Mouse (Mus musculus): Measurements from ENCODE around the gene Aqp6. TPM values are rescaled to one million over a fixed set of nuclear protein-coding genes. Genes with fewer than 3 reads are reported as not detected.

The Aqp6 gene
- 7.6 TPM for polyA plus RNA-seq (2014; fragmentation: Illumina TruSeq; extraction: RNeasy Lipid Tissue Mini Kit (QIAGEN cat#74804); ENCODE audit: low read depth, low replicate concordance)

DNA sequence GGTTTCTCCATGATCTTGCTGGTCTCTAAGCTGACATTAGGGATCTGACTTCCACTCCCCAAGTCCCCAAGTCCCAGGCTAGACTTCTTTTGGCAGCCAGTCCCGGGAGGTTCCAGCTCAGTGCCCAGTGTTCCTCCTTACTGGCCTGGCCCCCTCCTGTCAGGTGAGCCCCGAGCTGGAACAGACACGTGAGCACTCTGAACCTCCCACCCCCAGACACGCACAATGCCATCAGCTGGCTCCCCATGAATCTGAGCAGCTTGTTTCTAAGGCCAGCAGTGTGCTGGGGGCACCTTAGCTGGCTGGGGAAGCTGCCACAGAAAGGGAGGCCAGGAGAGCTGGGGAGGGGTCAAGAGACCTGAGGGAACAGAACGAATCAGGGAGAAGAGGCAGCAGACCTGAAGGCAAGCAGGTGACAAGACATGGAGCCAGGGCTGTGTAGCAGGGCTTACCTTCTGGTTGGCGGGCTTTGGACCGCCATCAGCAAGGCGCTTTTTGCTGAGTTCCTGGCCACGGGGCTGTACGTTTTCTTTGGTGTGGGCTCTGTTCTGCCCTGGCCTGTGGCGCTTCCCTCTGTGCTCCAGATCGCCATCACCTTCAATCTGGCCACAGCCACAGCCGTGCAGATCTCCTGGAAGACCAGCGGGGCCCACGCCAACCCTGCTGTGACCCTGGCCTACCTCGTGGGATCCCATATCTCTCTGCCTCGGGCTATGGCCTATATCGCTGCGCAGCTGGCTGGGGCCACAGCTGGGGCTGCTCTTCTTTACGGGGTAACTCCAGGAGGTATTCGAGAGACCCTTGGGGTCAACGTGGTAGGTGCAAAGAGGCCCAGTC is at the start of gene Aqp6:
Gene Aqp6, plus strand, starts transcription at position 415 of the 837 bp plus-strand sequence.

DNA sequence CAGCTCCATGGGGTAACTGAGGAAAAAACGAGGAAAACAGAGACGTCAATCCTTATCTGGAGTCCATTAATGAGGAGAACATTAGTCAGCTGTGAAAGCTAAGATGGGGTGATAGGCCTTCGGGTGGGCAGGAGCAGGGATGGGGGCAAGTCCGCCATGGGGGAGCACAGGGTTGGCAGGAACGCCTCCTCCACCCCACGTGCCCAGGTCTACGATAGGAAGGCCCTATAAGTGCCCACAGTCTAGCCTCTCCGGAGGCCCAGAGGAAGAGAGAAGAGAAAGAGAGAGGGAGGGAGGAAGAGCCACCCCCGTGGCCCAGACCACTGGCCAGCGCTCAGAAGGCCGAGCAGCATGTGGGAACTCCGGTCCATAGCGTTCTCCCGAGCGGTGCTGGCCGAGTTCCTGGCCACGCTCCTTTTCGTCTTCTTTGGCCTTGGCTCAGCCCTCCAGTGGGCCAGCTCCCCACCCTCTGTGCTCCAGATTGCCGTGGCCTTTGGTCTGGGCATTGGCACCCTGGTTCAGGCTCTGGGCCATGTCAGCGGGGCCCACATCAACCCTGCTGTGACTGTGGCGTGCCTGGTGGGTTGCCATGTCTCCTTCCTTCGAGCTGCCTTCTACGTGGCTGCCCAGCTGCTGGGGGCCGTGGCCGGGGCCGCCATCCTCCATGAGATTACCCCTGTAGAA is 22.3 kb upstream of the Aqp6 start, which contains the start of gene Aqp2:
Gene Aqp2, plus strand, starts transcription at position 254 of the 684 bp plus-strand sequence.

DNA sequence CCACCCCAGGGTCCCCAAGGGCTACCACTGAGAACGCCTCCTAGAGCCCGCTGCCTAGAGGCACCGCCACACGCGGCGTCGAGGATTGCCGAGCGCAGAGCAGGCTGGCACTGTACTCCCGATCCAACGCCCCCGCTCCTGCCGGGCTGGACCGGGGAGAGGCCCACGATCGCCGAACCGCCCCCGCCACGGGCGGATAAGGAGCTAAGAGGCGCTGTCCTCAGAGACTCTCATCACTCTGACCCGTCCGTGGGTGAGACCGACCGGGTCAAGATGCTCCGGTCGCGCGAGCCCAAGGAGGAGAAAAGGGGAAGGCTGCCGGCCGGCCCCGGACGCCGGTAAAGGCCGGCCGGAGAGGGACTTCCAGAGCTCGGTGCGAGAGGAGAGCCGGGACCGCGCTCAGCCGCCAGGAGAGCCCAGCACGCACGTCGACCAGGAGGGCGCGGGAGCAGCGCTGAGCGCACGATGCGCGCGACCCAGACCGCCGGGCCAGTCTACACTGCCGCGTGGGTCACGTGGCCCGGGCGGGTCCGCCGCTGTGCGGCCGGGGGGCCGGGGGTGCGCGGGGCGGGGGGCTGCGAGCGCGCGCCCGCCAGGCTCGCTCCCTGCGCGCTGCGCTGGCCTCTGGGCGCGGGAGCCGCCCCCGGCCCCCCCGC is 10.6 kb upstream of the Aqp6 start, which contains the start of gene Aqp5:
Gene Aqp5, plus strand, starts transcription at position 354 of the 656 bp plus-strand sequence.

DNA sequence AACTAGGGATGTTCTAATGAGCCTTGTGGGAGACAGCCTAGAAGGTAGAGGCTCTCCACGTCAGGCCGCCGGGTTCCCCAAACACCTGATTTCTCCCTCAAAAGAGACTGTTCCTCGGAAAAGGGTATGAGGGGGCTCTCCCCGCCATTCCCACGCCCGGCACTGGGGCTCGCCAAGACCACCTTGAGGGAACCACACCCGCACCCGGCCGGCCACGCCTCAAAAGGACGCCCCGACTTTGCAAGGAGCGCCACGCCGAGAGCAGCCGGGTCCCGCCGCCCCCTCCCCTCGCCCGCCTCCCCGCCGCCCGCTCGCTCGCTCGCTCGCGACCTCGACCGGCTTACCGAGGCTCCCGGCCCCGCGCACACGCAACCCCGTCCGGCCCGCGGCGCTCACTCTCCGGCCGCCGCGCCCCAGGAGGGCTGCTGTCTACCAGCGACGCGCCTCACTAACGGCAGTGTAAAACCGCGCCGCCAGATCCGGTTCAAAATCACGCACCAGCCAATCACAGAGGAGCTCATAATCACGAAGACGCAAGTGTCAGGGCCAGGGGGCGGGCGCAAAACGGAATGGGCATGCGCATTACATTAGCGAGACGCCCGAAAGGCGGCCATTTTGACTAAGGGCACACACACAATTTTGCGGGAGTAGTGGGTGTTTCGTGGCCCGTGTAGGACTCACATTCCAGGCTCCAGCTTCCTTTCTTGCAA is 50.1 kb downstream of the Aqp6 start, which contains the start of gene Racgap1:
Gene Racgap1, minus strand, starts transcription at position 494 of the 710 bp plus-strand sequence.

Other genes starting within 250 kb of the Aqp6 start
- gene Fmnl3, start 230.9 kb upstream of the Aqp6 start, polyA plus RNA-seq (2014; fragmentation: Illumina TruSeq; extraction: RNeasy Lipid Tissue Mini Kit (QIAGEN cat#74804); ENCODE audit: low read depth, low replicate concordance) = 20.8 TPM
- gene Tmbim6, start 208.5 kb upstream of the Aqp6 start, polyA plus RNA-seq (2014; fragmentation: Illumina TruSeq; extraction: RNeasy Lipid Tissue Mini Kit (QIAGEN cat#74804); ENCODE audit: low read depth, low replicate concordance) = 638 TPM
- 4.5 TPM for gene Nckap5l, start 143.7 kb upstream of the Aqp6 start, polyA plus RNA-seq (2014; fragmentation: Illumina TruSeq; extraction: RNeasy Lipid Tissue Mini Kit (QIAGEN cat#74804); ENCODE audit: low read depth, low replicate concordance)
- 7.4 TPM for gene Bcdin3d, start 126.7 kb upstream of the Aqp6 start, polyA plus RNA-seq (2014; fragmentation: Illumina TruSeq; extraction: RNeasy Lipid Tissue Mini Kit (QIAGEN cat#74804); ENCODE audit: low read depth, low replicate concordance)
- gene Faim2, start 73.2 kb upstream of the Aqp6 start, polyA plus RNA-seq (2014; fragmentation: Illumina TruSeq; extraction: RNeasy Lipid Tissue Mini Kit (QIAGEN cat#74804); ENCODE audit: low read depth, low replicate concordance) = 25.0 TPM
- gene Aqp2, start 22.3 kb upstream of the Aqp6 start, polyA plus RNA-seq (2014; fragmentation: Illumina TruSeq; extraction: RNeasy Lipid Tissue Mini Kit (QIAGEN cat#74804); ENCODE audit: low read depth, low replicate concordance) = 1.2 TPM
- gene Aqp5, start 10.6 kb upstream of the Aqp6 start, polyA plus RNA-seq (2014; fragmentation: Illumina TruSeq; extraction: RNeasy Lipid Tissue Mini Kit (QIAGEN cat#74804); ENCODE audit: low read depth, low replicate concordance) = 2.5 TPM
- gene Racgap1, start 50.3 kb downstream of the Aqp6 start, polyA plus RNA-seq (2014; fragmentation: Illumina TruSeq; extraction: RNeasy Lipid Tissue Mini Kit (QIAGEN cat#74804); ENCODE audit: low read depth, low replicate concordance) = 4.6 TPM
- not detected for gene Asic1, start 69.0 kb downstream of the Aqp6 start, polyA plus RNA-seq (2014; fragmentation: Illumina TruSeq; extraction: RNeasy Lipid Tissue Mini Kit (QIAGEN cat#74804); ENCODE audit: low read depth, low replicate concordance)
- gene Smarcd1, start 100.7 kb downstream of the Aqp6 start, polyA plus RNA-seq (2014; fragmentation: Illumina TruSeq; extraction: RNeasy Lipid Tissue Mini Kit (QIAGEN cat#74804); ENCODE audit: low read depth, low replicate concordance) = 17.2 TPM
- not detected for gene Gm17349, start 104.1 kb downstream of the Aqp6 start, polyA plus RNA-seq (2014; fragmentation: Illumina TruSeq; extraction: RNeasy Lipid Tissue Mini Kit (QIAGEN cat#74804); ENCODE audit: low read depth, low replicate concordance)
- gene Gpd1, start 116.1 kb downstream of the Aqp6 start, polyA plus RNA-seq (2014; fragmentation: Illumina TruSeq; extraction: RNeasy Lipid Tissue Mini Kit (QIAGEN cat#74804); ENCODE audit: low read depth, low replicate concordance) = 164 TPM
- gene Cox14, start 124.2 kb downstream of the Aqp6 start, polyA plus RNA-seq (2014; fragmentation: Illumina TruSeq; extraction: RNeasy Lipid Tissue Mini Kit (QIAGEN cat#74804); ENCODE audit: low read depth, low replicate concordance) = 110 TPM
- 59.7 TPM for gene Cers5, start 171.5 kb downstream of the Aqp6 start, polyA plus RNA-seq (2014; fragmentation: Illumina TruSeq; extraction: RNeasy Lipid Tissue Mini Kit (QIAGEN cat#74804); ENCODE audit: low read depth, low replicate concordance)

Data from adipose tissue, adult 10 weeks (tissue).